Mouse (Mus musculus) kidney, embryonic 15.5 days (tissue): Measurements from ENCODE around the gene Rab7b. TPM values are rescaled to one million over a fixed set of nuclear protein-coding genes. Genes with fewer than 3 reads are reported as not detected.

Source experiments
- ATAC-seq: fragments of 200-750 bp; cut with Nextera tagmentation; replicated peaks from 2 replicates; pipeline ENCODE4 v1.8.0; 2017; ENCODE audit warnings: moderate TSS enrichment; ENCODE audit not compliant: low FRiP score
- H3K27ac ChIP-seq: fragments of 300-500 bp; sonication (generic); 2 replicates; pipeline ENCODE4 v1.5.1; 2015; ENCODE audit warnings: mild to moderate bottlenecking, inconsistent platforms
- H3K27me3 ChIP-seq: fragments of 300-500 bp; sonication (generic); 2 replicates; pipeline ENCODE4 v1.6.1; 2015; ENCODE audit warnings: inconsistent platforms
- H3K36me3 ChIP-seq: fragments of 300-500 bp; sonication (generic); 2 replicates; pipeline ENCODE4 v1.6.1; 2015; ENCODE audit warnings: inconsistent platforms
- H3K4me1 ChIP-seq: fragments of 300-500 bp; sonication (generic); 2 replicates; pipeline ENCODE4 v1.6.1; 2015; ENCODE audit warnings: inconsistent platforms
- H3K4me2 ChIP-seq: fragments of 300-500 bp; sonication (generic); 2 replicates; pipeline ENCODE4 v1.6.1; 2015; ENCODE audit warnings: moderate library complexity, mild to moderate bottlenecking, inconsistent platforms
- H3K4me3 ChIP-seq: fragments of 300-500 bp; sonication (generic); replicated peaks from 2 replicates; pipeline ENCODE4 v1.5.1; 2015; ENCODE audit warnings: mild to moderate bottlenecking, inconsistent platforms
- H3K9ac ChIP-seq: fragments of 300-500 bp; sonication (generic); 2 replicates; pipeline ENCODE4 v1.6.1; 2015; ENCODE audit warnings: mild to moderate bottlenecking, inconsistent platforms
- H3K9me3 ChIP-seq: fragments of 300-500 bp; sonication (generic); replicated peaks from 2 replicates; pipeline ENCODE4 v1.6.1; 2016; ENCODE audit warnings: inconsistent platforms
- WGBS: fragments of 180-500 bp; shearing (Covaris S2); methylation state at CpG from one replicate; pipeline ENCODE4 v1.1.7; 2015; ENCODE audit warnings: mixed read lengths; 5-methylcytosine and 5-hydroxymethylcytosine counted together
- polyA plus RNA-seq: library from polyadenylated mRNA; unstranded; fragments of >200 nt; fragmentation: Nextera tagmentation; extraction: Ambion mirVana; gene quantifications from 2 replicates; pipeline ENCODE4 v1.2.1, GENCODE M21; 2015

Rab7b gene
- polyA plus RNA-seq, 1 experiment from 2014 or later = 2.4 TPM

- no peaks in the 10 kb centered on the region for H3K27me3 ChIP-seq
- no peak overlapping the region for H3K27ac ChIP-seq
- no peak overlapping the region for H3K4me2 ChIP-seq
- no peaks in the 10 kb centered on the region for H3K9me3 ChIP-seq
- no peaks in the 10 kb centered on the region for H3K4me1 ChIP-seq
- no peak overlapping the region for H3K9ac ChIP-seq
- no peaks in the 10 kb centered on the region for H3K36me3 ChIP-seq
- no peak for ATAC-seq
- 76% methylated on average over 4 of the region's 4 CpGs for WGBS
- no peak overlapping the region for H3K4me3 ChIP-seq
Measured at GRCm38 (mm10) chr1:131699642-131700041, 11.1 kb downstream of the Rab7b start.

- WGBS = 71% methylated on average over 5 of the region's 5 CpGs
Measured at GRCm38 (mm10) chr1:131700447-131700846, 12.0 kb downstream of the Rab7b start.

GRCm38 (mm10) chr1:131701391-131701790 is 12.9 kb downstream of the Rab7b start:
- Histone ChIP-seq H3K4me2 (no peak overlapping the region), H3K9me3 (no peaks in the 10 kb centered on the region), H3K4me3 (no peak overlapping the region), H3K27ac (no peak overlapping the region), H3K36me3 (no peaks in the 10 kb centered on the region), H3K4me1 (no peaks in the 10 kb centered on the region), H3K9ac (no peak overlapping the region), H3K27me3 (no peaks in the 10 kb centered on the region)
- ATAC-seq = no peak
- 86% methylated on average over 5 of the region's 5 CpGs for WGBS

More at GRCm38 (mm10) chr1:131700447-131700846, 12.0 kb downstream of the Rab7b start:
- H3K27me3 ChIP-seq = no peaks in the 10 kb centered on the region
- no peak for ATAC-seq
- H3K4me3 ChIP-seq = no peak overlapping the region
- H3K27ac ChIP-seq = no peak overlapping the region
- no peaks in the 10 kb centered on the region for H3K9me3 ChIP-seq
- H3K4me2 ChIP-seq = no peak overlapping the region
- no peaks in the 10 kb centered on the region for H3K36me3 ChIP-seq
- no peak overlapping the region for H3K9ac ChIP-seq
- no peaks in the 10 kb centered on the region for H3K4me1 ChIP-seq

- no peaks in the 10 kb centered on the region for H3K36me3 ChIP-seq
- no peak overlapping the region for H3K4me3 ChIP-seq
- H3K9me3 ChIP-seq = no peaks in the 10 kb centered on the region
- 66% methylated on average over 8 of the region's 8 CpGs for WGBS
- H3K27me3 ChIP-seq = no peaks in the 10 kb centered on the region
- H3K4me1 ChIP-seq = no peaks in the 10 kb centered on the region
- no peak overlapping the region for H3K9ac ChIP-seq
- ATAC-seq = no peak
- H3K4me2 ChIP-seq = no peak overlapping the region
- no peak overlapping the region for H3K27ac ChIP-seq
Measured at GRCm38 (mm10) chr1:131702094-131702766, 13.7 kb downstream of the Rab7b start.

GRCm38 (mm10) chr1:131703482-131703881 is 15.0 kb downstream of the Rab7b start:
- H3K4me1 ChIP-seq = no peaks in the 10 kb centered on the region
- WGBS = 90% methylated on average over 2 of the region's 2 CpGs

GRCm38 (mm10) chr1:131708338-131708737 is 19.8 kb downstream of the Rab7b start:
- H3K4me1 ChIP-seq = no peaks in the 10 kb centered on the region
- no peak overlapping the region for H3K9ac ChIP-seq
- no peak overlapping the region for H3K4me2 ChIP-seq
- H3K9me3 ChIP-seq = no peaks in the 10 kb centered on the region
- WGBS = 26% methylated on average over 4 of the region's 4 CpGs
- 0 out of 2 replicates have a peak, but pooled peaks cover 3% of the 10 kb centered on the region for H3K27me3 ChIP-seq
- no peak overlapping the region for H3K27ac ChIP-seq
- no peak for ATAC-seq
- no peak overlapping the region for H3K4me3 ChIP-seq
- H3K36me3 ChIP-seq = no peaks in the 10 kb centered on the region

More at GRCm38 (mm10) chr1:131703482-131703881, 15.0 kb downstream of the Rab7b start:
- Histone ChIP-seq H3K27ac (no peak overlapping the region), H3K4me2 (no peak overlapping the region), H3K9ac (no peak overlapping the region), H3K27me3 (no peaks in the 10 kb centered on the region), H3K36me3 (no peaks in the 10 kb centered on the region), H3K9me3 (no peaks in the 10 kb centered on the region), H3K4me3 (no peak overlapping the region)
- no peak for ATAC-seq

- 83% methylated on average over 10 of the region's 10 CpGs for WGBS
- 0 out of 2 replicates have a peak, but pooled peaks cover 3% of the 10 kb centered on the region for H3K27me3 ChIP-seq
- no peak overlapping the region for H3K4me3 ChIP-seq
- ATAC-seq = no peak
- no peaks in the 10 kb centered on the region; the same call in 1 of the 2 replicates for H3K4me1 ChIP-seq
- no peaks in the 10 kb centered on the region for H3K36me3 ChIP-seq
- H3K9ac ChIP-seq = no peak overlapping the region
- H3K4me2 ChIP-seq = no peak overlapping the region
- no peaks in the 10 kb centered on the region for H3K9me3 ChIP-seq
- no peak overlapping the region for H3K27ac ChIP-seq
Measured at GRCm38 (mm10) chr1:131711518-131711917, 23.0 kb downstream of the Rab7b start.

GRCm38 (mm10) chr1:131712386-131712785 is 23.9 kb downstream of the Rab7b start:
- WGBS = 31% methylated on average over 2 of the region's 2 CpGs
- no peak overlapping the region for H3K27ac ChIP-seq

GRCm38 (mm10) chr1:131714388-131715337 is 26.2 kb downstream of the Rab7b start:
- 0 out of 2 replicates have a peak, but pooled peaks have one; percentile 21 for ATAC-seq
- Histone ChIP-seq H3K4me2 (no peak overlapping the region), H3K9ac (no peak overlapping the region), H3K4me3 (no peak overlapping the region), H3K9me3 (no peaks in the 10 kb centered on the region), H3K27me3 (0 out of 2 replicates have a peak, but pooled peaks cover 3% of the 10 kb centered on the region), H3K36me3 (no peaks in the 10 kb centered on the region), H3K4me1 (no peaks in the 10 kb centered on the region; the same call in 1 of the 2 replicates), H3K27ac (no peak overlapping the region)
- WGBS = 71% methylated on average over 20 of the region's 20 CpGs

More at GRCm38 (mm10) chr1:131712386-131712785, 23.9 kb downstream of the Rab7b start:
- no peaks in the 10 kb centered on the region; the same call in 1 of the 2 replicates for H3K4me1 ChIP-seq
- H3K4me3 ChIP-seq = no peak overlapping the region
- ATAC-seq = peak; percentile 55
- no peak overlapping the region for H3K4me2 ChIP-seq
- H3K9me3 ChIP-seq = no peaks in the 10 kb centered on the region
- H3K9ac ChIP-seq = no peak overlapping the region
- H3K36me3 ChIP-seq = no peaks in the 10 kb centered on the region
- H3K27me3 ChIP-seq = 0 out of 2 replicates have a peak, but pooled peaks cover 3% of the 10 kb centered on the region

- WGBS = 62% methylated on average over 16 of the region's 16 CpGs
- H3K27ac ChIP-seq = no peak overlapping the region
Measured at GRCm38 (mm10) chr1:131718952-131719694, 30.6 kb downstream of the Rab7b start.

GRCm38 (mm10) chr1:131721989-131722388 is 33.5 kb downstream of the Rab7b start:
- H3K4me3 ChIP-seq = no peak overlapping the region
- WGBS = 68% methylated on average over 3 of the region's 3 CpGs
- no peak for ATAC-seq
- H3K4me1 ChIP-seq = no peaks in the 10 kb centered on the region
- H3K27ac ChIP-seq = no peak overlapping the region
- no peak overlapping the region for H3K4me2 ChIP-seq
- H3K27me3 ChIP-seq = no peaks in the 10 kb centered on the region
- H3K9ac ChIP-seq = no peak overlapping the region
- H3K36me3 ChIP-seq = no peaks in the 10 kb centered on the region
- H3K9me3 ChIP-seq = no peaks in the 10 kb centered on the region

More at GRCm38 (mm10) chr1:131718952-131719694, 30.6 kb downstream of the Rab7b start:
- Histone ChIP-seq H3K4me2 (no peak overlapping the region), H3K4me1 (no peaks in the 10 kb centered on the region; the same call in 1 of the 2 replicates), H3K27me3 (no peaks in the 10 kb centered on the region), H3K9ac (no peak overlapping the region), H3K36me3 (no peaks in the 10 kb centered on the region), H3K4me3 (no peak overlapping the region), H3K9me3 (no peaks in the 10 kb centered on the region)
- ATAC-seq = no peak
